Mouse (Mus musculus) brain, adult 2 months (tissue): ENCODE data around the gene Snai1.
A peak's percentile ranks its signal among the peaks of the same experiment; 100 is the strongest.

Experiments used
- DNase-seq: peaks from one replicate; pipeline ENCODE4 v3.0.0; 2011; ENCODE audit warnings: low read depth, low spot score

Snai1 gene

DNA sequence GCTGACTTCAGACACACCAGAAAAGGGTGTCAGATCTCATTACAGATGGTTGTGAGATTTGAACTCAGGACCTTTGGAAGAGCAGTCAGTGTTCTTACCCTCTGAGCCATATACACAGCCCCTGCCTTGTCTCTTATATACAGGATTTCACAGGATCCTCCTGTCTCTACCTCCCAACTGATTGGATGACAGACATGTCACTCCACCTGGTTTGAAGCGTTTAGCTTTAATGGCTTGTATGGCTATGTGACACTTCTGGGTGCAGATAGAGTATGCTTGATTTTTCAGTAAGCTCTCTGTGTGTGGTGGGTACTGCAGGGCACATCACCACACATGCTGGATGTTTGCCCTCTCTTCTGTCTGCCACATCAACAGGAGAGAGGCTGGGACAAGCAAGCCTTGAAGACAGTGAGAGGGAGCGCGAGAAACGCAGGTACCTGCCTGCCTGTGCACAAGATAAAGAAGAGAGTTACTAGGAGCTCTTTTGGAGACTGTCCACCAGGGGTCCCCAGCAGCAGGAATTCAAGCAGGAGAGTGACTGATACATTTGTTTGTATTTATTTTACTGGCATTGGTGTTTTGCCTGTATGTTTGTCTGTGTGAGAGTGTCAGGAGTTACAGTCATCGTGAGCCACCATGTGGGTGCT, 18.3 kb upstream of the Snai1 start:
- no peak for DNase-seq

DNA sequence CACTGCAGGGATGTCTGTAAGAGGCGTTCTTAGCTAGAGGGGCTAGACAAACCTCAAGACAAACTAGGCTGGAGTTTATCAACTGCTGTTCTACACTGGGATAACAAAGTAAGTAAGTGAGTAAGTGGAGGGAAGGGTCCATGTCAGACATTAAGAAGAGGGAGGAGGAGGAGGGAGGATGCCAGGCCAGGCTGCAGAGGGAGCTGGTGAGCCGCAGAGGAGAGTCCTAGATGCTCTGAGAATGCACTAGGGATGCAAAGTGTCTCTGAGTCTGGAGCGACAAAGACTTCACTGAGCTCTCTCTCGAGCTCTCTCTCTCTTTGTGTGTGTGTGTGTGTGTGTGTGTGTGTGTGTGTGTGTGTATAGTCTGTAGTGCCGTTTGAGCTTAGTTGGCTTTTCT, 9.7 kb upstream of the Snai1 start:
- peak; percentile 57 for DNase-seq

DNA sequence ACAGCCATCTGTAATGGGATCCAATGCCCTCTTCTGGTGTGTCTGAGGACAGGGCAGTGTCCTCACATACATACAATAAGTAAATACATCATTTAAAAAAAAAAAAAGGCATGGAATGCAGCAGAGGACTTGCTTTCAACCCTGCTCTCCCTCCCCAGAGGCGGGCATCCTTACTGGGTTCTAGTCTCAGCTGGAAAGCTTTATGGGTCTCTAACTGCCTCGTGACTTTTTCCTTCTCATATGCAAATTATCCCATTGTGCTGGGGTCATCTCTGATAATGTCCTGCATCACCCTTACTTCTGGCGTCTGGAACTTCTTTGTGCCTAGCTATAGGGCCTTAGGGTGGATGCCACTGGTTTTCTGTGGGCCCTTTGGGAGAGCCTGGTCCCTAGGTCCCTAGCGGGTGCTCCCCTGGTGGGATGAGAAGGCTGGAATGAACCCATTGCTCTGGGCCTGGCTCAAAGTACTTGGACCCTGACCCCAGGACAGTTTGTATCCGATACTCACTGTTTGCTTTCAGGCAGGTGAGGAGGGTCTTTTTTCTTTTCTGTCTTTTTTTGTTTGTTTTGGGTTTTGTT, 8.0 kb upstream of the Snai1 start:
- no peak for DNase-seq

DNA sequence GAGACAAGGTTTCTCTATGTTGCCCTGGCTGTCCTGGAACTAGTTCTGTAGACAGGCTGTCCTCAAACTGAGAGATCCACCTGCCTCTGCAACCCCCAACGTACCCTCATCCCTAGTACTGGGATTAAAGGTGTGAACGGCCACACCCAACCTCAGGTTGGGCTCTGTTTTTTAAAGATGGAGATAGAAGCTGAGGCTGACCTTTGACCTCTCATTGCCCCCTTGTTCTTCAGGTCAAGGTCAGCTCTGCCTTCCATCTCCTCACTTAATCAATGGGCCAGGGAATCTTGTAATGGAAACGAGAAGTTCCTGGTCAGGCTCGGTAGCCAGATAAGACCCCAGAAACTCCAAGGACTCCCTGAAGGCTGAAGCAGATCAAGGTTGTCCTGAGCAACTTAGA, 7.5 kb upstream of the Snai1 start:
- DNase-seq = no peak

DNA sequence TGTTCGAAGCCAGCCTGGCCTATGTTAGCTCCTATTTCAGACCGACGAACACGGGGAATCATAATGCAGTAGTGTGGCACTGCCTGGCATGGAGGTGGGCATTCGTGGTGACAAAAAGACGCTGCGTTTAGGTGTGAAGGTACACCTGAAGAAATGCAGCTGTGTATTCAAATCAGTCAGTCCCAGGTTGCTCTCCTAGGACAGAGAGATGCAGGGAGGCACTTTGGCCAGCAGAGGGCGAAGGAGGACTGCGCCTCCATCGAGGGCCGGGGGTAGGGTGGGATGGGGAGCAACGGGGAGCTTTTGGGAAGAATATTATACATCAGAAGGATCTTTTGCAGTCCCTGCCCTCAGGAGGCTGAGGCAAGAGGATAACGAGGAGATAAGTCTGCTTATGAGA, 5.9 kb upstream of the Snai1 start:
- peak; percentile 39 for DNase-seq

DNA sequence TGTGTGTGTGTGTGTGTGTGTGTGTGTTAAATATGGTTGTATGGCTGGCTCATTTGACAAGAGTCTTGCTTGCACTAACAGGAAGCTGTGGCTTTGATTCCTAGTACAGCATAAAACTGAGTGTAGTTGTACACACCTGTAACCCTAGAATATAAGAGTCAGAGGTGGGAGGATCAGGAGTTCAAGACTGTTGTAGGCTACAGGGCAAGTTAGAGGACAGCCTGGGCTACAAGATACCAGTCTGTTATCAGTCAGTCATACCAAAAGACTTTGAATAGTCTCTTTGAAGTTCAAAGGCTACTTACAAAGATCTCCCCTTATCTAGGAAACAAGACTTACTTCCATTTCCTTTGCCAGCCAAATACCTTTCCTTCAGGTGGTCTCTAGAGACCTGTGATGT, 4.1 kb upstream of the Snai1 start:
- DNase-seq = no peak

DNA sequence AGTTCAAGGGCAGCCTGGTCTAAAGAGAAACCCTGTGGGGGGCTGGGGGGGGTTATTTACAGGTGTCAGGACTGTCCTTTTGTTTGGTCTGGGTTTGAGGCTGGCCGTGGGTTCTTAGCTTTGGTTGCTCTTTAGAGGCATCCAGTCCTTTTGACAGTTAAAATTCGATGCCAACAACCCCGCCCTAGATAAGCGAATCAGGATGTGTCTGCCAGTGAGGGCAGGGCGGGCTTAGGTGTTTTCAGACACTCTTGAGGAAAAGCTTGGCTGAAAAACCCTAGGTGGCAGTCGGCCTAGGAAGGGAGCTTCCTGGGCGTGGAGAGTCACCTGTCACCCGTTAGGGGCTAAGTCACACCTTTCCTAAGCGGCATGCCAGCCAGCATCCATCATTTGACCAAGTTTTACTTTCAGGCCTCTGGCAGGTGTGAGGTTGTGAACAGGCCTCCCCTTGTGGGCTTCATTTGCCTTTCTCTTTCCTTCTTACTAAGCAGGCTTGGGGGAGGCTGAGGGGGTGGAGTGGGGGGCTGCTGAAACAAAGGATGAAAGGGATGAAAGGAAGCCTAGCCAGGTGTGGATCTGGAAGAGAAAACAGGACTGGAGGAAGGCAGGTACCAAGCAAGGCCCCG, 1.6 kb upstream of the Snai1 start:
- no peak for DNase-seq

DNA sequence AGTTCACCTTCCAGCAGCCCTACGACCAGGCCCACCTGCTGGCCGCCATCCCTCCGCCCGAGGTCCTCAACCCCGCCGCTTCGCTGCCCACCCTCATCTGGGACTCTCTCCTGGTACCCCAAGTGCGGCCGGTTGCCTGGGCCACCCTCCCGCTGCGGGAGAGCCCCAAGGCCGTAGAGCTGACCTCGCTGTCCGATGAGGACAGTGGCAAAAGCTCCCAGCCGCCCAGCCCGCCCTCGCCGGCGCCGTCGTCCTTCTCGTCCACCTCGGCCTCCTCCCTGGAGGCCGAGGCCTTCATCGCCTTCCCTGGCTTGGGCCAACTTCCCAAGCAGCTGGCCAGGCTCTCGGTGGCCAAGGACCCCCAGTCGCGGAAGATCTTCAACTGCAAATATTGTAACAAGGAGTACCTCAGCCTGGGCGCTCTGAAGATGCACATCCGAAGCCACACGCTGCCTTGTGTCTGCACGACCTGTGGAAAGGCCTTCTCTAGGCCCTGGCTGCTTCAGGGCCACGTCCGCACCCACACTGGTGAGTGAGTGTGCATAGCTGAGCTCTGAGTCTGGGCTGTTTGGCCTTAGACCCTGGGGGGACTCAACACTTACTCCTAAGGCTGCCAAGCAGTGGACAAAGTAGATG, 794 bp downstream of the Snai1 start:
- no peak for DNase-seq

DNA sequence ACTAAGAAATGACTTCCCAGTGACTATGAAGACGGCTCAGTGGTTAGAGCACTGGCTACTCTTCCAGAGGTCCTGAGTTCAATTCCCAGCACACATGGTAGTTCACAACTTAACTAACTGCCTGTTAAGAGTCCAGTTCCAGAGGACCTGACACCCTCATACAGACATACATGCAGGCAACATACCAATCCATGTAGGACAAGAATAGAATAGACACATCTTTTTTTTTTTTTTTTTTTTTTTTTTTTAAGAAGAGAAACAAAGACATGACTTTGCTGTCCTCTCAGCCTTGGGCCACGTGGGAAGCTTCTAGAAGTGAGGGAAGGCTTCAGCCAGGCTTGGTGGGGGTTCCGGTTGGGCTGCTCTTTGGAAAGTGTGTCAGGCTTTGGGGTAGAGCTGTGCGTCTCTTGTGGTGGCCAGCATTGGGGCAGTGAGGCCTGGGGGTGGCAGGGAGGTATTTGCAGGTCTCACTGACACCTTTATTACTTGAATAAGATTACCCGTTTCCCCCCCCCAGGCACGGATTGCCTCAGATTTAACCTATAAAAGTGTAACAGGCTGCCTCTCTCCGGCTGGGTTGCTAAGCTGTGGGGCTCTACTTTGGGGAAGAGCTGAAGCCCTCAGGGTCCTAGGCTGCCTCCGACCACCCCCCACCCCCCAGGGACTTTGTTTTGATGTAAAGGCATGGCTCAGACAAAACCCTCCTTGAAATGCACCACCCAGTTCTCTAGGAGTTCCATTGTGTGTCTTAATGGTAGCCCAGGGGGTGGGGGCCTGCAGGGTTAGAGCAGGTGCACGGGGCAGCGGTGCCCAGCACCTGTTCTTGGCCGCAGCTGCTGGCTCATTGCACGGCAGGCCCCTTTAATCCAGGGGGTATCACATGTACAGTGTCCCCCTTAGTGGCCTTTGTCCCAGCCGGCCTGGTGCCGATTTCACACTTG, 1.8 kb downstream of the Snai1 start:
- DNase-seq = no peak

DNA sequence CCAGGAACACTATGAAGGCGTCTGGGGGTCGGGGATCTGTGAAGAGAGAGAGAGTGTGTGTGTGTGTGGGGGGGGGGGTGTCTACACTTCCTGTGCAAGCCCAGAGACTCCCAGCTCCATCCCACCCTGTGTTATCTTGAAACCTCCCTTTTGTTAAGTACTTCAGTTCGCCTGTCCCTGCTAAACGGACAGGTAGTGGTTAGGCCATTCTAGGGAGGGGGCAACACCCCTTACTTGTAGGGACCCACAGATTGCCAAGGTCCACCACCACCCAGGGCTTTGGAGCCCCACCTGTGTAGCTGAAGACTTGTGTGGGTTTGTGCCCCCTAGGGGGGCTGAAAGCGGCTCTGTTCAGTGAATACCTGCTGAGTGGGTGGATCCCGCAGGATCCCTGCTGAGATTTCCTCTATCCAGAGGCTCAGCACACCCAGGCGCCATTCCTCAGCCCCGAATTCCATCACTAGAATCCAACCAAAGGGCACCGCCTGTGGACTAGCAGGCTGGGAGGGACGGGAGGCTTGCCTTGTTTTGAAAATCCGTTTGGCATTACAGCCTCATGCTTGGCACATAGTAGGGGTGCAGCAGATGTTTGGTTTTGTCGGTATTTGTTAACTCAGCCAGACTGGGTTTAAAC, 2.6 kb downstream of the Snai1 start:
- DNase-seq = no peak

DNA sequence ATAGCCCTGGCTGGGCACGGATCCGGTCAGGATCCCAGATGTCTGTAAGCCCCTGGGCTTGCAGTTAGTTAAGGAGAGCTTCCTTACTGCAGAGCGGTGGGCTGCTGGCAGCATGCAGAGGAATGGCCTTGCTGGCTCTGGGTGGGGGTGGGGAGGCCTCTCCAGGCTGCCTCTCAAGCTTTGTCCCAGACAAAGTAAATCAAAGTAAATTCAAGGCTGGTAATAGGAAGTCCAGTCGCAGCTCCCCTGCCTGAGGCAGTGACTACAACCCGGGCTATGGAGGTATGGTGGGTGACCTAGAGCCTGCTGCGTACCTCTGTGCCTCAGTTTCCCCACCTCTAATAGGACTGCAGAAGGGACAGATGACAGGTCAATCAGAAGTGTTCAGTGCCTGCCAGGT, 3.3 kb downstream of the Snai1 start:
- DNase-seq = no peak

DNA sequence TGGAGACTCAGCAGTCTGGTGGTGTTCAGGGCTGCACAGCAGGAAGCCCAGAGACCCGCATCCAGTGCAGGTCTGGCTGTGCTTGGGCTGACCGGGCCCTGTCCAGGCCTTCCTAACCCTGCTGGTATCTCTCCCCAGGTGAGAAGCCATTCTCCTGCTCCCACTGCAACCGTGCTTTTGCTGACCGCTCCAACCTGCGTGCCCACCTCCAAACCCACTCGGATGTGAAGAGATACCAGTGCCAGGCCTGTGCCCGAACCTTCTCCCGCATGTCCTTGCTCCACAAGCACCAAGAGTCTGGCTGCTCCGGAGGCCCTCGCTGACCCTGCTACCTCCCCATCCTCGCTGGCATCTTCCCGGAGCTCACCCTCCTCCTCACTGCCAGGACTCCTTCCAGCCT, 3.8 kb downstream of the Snai1 start:
- no peak for DNase-seq

DNA sequence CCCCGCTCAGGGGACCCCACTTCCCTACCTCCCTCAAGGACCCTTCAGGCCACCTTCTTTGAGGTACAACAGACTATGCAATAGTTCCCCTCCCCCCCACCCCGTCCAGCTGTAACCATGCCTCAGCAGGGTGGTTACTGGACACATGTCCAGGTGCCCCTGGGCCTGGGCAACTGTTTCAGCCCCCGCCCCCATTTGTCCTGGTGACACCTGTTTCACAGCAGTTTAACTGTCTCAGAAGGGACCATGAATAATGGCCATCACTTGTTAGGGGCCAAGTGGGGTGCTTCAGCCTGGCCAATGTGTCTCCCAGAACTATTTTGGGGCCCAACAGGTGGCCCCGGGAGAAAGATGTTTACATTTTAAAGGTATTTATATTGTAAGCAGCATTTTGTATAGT, 4.4 kb downstream of the Snai1 start:
- no peak for DNase-seq

DNA sequence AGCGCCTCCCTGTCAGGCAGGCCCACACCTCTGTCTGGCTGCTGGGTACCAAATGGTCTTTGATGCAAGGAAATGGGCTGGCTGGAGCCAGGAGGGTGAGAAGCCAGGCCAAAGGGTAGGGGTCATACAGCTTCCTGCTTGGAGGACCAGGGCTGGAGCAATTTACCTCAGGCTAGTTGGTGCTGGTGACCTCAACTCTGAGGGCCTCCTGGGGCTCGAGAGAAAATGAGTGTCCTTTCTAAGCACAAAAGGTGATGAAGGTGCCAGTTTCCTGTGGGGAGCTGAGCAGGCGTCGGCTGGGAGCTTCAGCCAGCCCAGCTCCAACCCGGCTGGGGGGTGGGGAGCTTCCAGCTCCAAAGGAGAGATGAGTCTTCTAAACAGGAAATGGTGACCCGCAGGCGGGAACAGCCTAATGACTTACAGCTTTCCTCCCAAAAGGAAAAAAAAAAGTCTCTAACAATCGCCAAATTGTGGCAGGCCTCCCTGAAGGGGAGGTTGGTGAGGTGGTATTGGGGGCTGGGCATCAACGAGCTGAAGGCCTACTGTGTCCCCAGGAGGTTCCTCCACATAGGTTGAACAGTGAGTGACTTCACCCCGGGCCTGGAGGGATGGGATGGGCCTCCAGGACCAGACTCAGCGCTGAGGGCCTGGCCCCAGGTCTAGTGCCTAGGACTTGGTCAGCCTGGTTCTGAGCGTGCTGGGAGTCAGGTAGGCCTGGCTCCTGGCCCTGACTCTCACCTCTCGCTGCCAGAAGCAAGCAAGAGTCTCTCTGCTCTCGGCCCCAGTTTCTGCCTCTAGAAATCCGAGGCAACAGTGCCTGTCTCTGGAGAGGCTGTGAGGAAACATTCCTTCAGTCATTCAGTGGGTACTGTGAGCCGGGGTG, 5.4 kb downstream of the Snai1 start:
- DNase-seq = peak; percentile 27

DNA sequence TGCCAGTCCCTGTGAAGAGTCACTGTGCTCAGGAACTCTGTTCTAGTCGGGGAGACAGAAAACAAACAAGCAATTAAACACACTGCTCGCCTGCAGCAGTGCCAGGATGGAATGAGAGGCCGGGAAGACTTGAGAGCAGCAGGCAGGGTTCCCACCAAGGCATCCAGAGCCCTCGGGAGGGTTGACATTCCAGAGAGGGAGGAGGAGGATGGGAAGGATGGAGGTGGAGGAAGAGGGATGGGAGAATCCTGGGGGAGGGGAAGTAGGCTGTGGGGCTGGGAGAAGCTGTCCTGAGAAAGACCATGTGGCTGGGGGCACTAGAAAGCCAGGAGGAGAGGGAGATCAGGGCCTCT, 6.0 kb downstream of the Snai1 start:
- DNase-seq = peak; percentile 12

DNA sequence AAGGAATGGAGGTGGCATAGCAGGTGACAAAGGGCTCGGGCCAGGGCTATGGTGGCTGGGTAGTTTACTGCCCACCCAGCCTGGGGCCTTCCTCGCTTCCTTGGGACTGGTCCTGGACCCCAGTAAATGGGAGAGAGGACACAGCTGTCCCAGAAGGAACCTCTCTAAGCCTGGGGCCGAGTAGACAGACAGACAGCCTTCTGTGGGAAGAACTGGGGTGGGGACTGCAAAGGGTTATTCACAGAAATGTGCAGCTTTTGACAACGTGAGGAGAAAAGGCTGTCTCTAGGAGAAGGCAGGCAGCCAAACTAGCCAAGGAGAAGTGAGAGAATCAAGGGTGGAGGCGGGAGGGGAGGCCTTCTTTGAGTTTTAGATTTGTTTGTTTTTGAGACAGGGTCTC, 6.5 kb downstream of the Snai1 start:
- no peak for DNase-seq

DNA sequence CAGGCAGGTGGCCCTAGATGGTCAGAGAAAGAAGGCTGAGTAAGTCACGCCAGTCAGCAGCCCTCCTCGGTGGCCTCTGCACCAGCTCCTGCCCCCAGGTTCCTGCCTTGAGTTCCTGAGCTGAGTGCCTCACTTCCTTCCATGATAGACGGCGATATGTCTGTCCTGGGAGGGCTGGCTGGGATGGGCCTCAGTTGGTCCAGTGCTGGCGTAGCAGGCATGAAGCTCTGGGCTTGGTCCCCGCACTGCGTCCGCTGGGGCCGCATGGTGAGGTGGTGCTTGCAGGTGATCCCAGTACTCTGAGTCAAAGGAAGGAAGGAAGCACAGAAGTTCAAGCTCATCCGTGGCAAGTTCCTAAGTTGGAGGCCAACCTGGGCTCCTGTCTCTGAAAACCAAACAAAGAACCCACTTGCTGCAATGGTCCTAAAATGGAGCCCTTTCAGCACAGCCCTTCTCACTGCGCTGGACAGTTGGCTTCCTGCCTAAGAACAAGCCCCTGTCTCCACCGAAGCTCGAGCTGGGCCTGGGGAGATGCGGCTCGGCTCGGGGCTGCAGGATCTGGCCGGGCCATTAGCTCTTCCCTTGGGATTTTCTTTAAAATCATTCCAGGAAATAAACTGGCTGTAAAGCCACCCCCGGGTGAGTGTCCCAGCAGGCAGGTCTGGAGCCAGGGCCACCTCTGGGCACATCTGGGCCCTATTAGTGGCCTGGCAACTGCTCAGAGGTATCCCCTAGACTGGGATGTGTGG, 8.6 kb downstream of the Snai1 start:
- no peak for DNase-seq

DNA sequence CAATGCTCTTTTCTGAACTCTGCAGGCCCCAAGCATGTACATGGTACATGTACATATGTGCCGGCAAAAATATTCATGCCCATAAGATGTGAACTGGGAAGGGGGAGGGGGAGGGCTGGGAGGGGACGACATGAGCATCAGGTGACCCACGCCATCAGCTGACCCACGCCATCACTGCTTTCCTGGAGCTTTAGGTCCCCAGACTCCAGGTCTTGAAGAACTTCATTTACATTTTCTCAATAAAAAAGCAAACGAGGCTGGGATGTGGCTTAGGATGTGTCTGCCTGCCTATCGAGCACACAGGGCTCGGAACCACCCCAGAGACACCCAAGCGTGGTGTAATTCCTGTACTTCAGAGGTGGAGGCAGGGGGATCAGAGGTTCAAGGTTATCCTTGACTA, 9.4 kb downstream of the Snai1 start:
- DNase-seq = no peak

DNA sequence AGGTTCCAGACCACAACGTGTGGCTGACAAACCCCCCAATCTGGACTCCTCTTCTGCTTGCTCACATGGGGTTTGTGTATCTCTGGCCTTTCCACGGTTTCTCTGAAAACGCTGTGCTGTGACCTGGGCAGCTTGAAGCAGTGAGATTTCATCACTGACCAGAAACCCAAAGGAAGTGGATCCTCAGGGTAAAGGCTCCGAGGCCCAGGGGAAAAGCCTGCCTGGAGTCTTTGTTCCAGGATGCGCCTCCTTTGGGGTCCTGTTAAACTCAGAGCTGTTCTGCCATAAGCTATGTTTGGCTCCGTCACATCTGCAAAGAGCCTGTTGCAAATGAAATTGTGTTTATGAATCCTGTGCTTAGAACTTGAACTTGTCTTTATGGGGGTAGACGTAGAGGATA, 11.0 kb downstream of the Snai1 start:
- no peak for DNase-seq

DNA sequence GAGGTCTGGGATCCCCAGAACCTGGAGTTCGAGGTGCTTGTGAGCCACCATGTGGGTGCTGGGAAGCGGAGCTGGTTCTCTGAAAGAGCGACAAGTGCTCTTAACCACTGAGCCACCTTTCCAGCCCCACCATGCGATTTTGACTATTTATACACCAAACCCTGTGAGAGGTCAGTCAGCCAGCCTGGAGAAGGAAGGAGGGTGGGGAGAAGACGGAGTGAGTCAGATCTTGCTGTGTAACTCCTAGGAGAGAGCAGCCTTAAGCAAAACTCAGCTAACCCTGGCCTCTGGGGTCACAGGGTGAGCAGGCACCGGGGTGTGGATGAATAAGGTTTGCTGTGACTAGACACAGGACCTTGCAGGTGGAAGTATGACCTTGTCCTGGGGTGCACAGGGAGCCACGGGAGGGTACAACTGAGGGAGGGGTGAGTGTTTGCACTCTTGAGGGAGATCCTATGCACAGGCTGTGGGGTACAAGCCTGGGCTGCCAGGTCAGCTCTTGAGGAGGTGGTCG, 12.4 kb downstream of the Snai1 start:
- DNase-seq = no peak
